Mouse (Mus musculus) cerebellum, adult 2 months (tissue): Measurements from ENCODE around the gene Heg1. TPM values are rescaled to one million over a fixed set of nuclear protein-coding genes. Genes with fewer than 3 reads are reported as not detected.
A peak's percentile ranks its signal among the peaks of the same experiment; 100 is the strongest.

Experiments used
- DNase-seq, 2 experiments: peaks; one replicate each; pipeline ENCODE4 v3.0.0; 2021
- H3K27ac ChIP-seq: fragments of 200-500 bp; 2 replicates; pipeline ENCODE4 v1.5.1; 2012; ENCODE audit warnings: low read length, control low read depth, inconsistent platforms; ENCODE audit not compliant: insufficient read depth
- H3K27me3 ChIP-seq: fragments of 200-500 bp; 2 replicates; pipeline ENCODE4 v1.6.1; 2012; ENCODE audit warnings: inconsistent platforms, mild to moderate bottlenecking, low read length, moderate library complexity; ENCODE audit not compliant: control insufficient read depth, insufficient read depth
- H3K4me1 ChIP-seq: fragments of 200-500 bp; 2 replicates; pipeline ENCODE4 v1.6.1; 2011; ENCODE audit warnings: low read length; ENCODE audit not compliant: control insufficient read depth, insufficient read depth
- H3K4me3 ChIP-seq: fragments of 200-500 bp; replicated peaks from 2 replicates; pipeline ENCODE3; 2011; ENCODE audit warnings: mild to moderate bottlenecking, low read depth, low read length, control low read depth; ENCODE audit not compliant: insufficient read depth
- CTCF ChIP-seq: fragments of 200-500 bp; IDR thresholded peaks from 2 replicates; pipeline ENCODE4 v1.5.1; 2011; ENCODE audit warnings: low read depth, mild to moderate bottlenecking, control low read depth, low read length, moderate library complexity, borderline replicate concordance; ENCODE audit not compliant: insufficient read depth
- POLR2A ChIP-seq: fragments of 200-500 bp; IDR thresholded peaks from 2 replicates; pipeline ENCODE4 v1.6.1; 2011; ENCODE audit warnings: low read length, control low read depth, borderline replicate concordance; ENCODE audit not compliant: insufficient read depth
- WGBS: fragments of 180-500 bp; shearing (Covaris S2); methylation state at CpG from one replicate; pipeline ENCODE4 v1.1.7; 2018; 5-methylcytosine and 5-hydroxymethylcytosine counted together
- polyA plus RNA-seq: library from polyadenylated mRNA; depleted of rRNA; stranded (reverse); fragments of >200 nt; gene quantifications from 2 replicates; pipeline ENCODE4 v1.2.3, GENCODE M21; 2012

Heg1 gene
- polyA plus RNA-seq, 1 experiment, result 21.9 TPM

DNA sequence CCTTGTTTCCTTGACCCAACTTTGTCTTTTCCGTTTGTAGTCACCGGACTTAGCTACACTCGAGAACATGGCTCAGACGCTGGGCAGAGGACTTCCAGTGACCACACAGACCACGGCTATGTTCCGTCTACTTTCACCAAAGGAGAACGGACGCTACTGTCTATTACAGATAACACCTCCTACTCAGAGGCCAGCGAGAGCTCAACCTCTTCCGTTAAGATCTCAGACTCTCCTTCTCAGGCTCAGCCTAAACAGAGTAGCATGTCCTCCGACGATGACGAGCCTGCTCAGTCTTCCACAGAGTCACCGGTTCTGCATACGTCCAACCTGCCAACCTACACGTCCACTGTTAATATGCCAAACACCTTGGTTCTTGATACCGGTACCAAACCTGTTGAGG is 42.1 kb downstream of the Heg1 start:
- no peak for TF ChIP-seq CTCF
- TF ChIP-seq POLR2A, result no peak
- Histone ChIP-seq H3K27me3 (no peaks in the 10 kb centered on the region), H3K4me1 (no peaks in the 10 kb centered on the region), H3K4me3 (no peak overlapping the region), H3K27ac (no peak overlapping the region)
- WGBS, result 95% methylated on average over 17 of the region's 17 CpGs
- DNase-seq, result no peak

DNA sequence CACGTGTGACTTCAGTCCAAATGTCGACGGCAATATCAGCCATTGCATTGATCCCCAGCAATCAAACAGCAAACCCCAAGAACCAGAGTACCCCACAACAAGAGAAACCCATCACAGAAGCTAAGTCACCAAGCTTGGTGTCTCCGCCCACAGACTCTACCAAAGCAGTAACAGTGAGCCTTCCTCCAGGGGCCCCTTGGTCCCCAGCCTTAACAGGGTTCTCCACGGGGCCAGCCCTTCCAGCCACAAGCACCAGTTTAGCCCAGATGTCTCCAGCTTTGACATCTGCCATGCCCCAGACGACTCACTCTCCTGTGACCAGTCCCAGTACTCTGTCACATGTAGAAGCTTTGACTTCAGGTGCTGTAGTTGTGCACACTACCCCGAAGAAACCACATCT is 42.7 kb downstream of the Heg1 start:
- no peak overlapping the region for H3K4me3 ChIP-seq
- DNase-seq, result no peak
- no peaks in the 10 kb centered on the region for H3K4me1 ChIP-seq
- WGBS, result 86% methylated on average over 7 of the region's 7 CpGs
- TF ChIP-seq POLR2A, result no peak
- TF ChIP-seq CTCF, result no peak
- H3K27me3 ChIP-seq, result no peaks in the 10 kb centered on the region
- no peak overlapping the region for H3K27ac ChIP-seq

DNA sequence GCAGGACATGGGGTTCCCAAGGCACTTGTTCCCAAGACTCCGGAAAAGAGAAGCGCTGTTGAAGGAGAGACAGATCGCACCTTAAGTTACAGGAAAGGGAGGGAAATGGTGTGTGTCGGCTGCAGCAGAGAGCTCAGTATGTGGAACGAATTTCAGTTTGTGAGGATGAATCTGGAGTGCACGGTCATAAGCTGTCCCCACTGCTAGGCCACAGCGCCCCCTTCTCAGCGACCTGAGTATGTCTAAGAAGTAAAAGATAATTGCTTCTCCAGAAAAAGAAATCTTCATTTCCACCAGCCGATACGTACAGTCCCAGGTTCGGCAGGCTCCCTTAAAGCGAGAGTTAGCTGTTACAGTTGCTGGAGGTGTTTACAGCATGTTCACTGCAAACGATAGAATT is 44.3 kb downstream of the Heg1 start:
- TF ChIP-seq POLR2A (no peak), CTCF (peak; percentile 26; the same call in 1 of the 2 replicates)
- Histone ChIP-seq H3K27me3 (no peaks in the 10 kb centered on the region), H3K27ac (no peak overlapping the region), H3K4me3 (no peak overlapping the region), H3K4me1 (peaks cover 9% of the 10 kb centered on the region; the same call in 1 of the 2 replicates)
- WGBS, result 69% methylated on average over 13 of the region's 13 CpGs
- DNase-seq, result no peak

DNA sequence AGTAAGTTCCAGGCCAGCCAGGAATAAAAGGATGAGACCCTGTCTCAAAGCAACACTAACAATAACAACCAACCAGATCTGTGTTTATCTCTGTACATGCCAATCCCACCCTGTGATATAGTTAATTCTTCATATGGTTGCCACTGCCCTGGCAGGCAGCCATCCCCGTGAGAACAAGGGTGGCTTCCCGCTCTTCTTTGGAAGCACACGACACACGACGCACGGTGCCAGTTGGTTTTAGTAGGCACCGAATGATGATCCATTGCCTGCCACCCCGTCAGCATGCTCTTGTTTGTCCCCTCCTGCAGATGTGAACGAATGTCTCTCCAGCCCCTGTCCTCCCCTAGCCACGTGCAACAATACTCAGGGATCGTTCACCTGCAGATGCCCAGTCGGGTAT is 47.1 kb downstream of the Heg1 start:
- 61% methylated on average over 12 of the region's 12 CpGs for WGBS
- Histone ChIP-seq H3K27me3 (no peaks in the 10 kb centered on the region), H3K4me3 (no peak overlapping the region), H3K4me1 (peaks cover 25% of the 10 kb centered on the region), H3K27ac (no peak overlapping the region)
- TF ChIP-seq POLR2A (no peak), CTCF (no peak)
- DNase-seq, result no peak

DNA sequence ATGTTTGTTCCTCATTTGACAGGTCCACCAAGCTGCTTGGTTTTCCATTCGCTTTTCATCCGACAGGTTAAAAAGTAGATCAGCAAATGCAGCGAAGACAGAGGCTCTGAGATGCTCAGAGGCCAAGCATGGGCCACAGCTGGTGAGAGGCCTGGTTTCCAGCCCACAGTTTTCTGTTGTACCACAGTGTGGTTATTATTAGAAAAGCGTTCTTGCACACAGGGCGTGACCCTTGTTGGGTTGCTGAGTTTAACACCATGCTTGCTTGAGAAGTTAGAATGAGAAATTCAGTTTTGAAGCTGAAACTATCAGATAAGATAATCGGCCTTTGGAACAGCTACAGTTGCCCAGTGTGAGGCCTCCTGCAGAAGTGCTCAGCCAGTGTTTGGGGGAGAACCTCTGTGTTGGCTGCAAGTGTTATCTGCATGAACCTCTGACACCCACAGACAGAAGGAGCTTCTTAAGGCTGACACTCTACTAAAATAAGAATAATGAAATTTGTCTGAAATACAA is 48.1 kb downstream of the Heg1 start:
- H3K27ac ChIP-seq, result no peak overlapping the region
- H3K27me3 ChIP-seq, result no peaks in the 10 kb centered on the region
- peaks cover 25% of the 10 kb centered on the region for H3K4me1 ChIP-seq
- WGBS, result 74% methylated on average over 6 of the region's 6 CpGs
- DNase-seq, result no peak
- no peak overlapping the region for H3K4me3 ChIP-seq
- no peak for TF ChIP-seq POLR2A
- TF ChIP-seq CTCF, result no peak

DNA sequence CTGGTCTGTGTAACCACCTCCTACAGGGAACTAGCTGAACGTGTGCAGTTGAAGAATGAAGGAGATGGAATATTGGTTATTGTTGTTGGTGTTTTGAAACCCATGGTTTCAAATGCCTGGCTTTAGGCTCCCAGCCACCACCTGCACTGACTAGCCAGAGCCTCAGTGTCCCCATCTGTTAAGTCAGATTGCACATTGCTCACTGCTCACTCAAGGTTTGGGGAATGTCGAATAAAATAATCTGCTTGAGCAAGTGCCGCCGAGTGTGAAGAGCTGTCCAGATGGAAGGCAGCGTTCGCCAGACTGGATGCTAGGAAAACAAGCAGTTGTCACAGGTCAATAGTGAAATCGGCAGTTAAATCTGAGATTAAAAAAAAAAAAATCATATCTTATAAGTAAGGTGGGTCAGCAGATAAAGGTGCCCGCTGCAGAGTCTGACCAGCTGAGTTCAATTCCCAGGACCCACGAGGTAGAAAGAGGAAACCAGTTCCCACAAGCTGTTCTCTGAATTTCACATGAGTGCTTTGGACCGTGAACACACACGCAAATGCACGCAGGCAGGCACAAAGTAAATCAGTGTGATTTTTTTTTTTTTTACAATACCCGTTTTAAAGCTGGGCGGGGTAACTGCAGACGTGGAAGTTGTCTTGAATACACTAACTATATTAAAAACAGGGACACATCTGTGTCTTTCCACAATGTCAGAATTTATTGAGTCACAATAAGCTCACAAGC is 48.8 kb downstream of the Heg1 start:
- no peaks in the 10 kb centered on the region for H3K27me3 ChIP-seq
- whole genome bisulfite sequencing, result 29% methylated on average over 15 of the region's 15 CpGs
- 0 out of 2 replicates have a peak overlapping the region, but pooled peaks have one; percentile 3 for H3K27ac ChIP-seq
- TF ChIP-seq POLR2A, result no peak
- TF ChIP-seq CTCF, result no peak
- peak in 1 of 2 experiments; percentile 53 for DNase-seq
- no peak overlapping the region for H3K4me3 ChIP-seq
- H3K4me1 ChIP-seq, result peaks cover 25% of the 10 kb centered on the region

DNA sequence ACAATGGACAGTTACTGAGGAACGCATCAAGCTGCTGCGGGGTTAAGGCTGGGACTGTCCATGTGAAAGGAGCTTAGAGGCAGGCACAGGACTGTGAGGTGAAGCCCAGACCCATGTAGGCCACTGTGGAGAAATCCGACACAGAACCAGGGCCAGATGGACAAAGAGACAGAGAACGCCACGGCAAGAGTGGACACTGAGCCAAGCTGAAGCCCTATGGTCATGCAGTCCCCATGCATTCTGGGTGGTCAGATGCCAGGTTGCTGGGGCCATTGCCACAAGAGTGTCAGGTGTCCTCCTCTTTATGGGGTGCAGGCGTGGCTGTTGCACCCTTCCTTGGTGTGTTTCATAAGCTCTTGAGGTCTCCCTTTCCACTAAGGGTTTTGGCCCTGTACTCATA is 49.7 kb downstream of the Heg1 start:
- TF ChIP-seq CTCF (no peak), POLR2A (no peak)
- 41% methylated on average over 6 of the region's 6 CpGs for WGBS
- peak overlapping the region; percentile 58; the same call in 1 of the 2 replicates for H3K27ac ChIP-seq

DNA sequence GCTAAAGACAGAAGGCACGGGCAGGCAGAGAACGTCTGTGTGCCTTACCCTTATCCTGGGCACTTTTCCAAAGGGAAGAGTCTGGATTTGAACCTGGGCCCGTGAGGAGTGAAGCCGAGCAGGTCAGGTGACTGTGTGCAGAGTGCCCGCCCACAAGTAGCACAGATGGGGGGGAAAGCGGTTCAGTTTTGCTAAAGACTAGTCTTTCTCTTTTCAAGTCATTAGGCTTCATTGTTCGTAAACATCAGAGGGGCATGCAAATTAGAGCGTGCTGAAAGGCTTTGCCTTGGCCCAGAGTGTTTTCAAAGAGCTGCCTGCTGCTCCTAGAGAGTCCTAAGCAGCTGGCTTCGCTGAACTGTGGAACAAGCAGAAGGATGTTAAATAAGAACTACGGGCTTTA is 50.4 kb downstream of the Heg1 start:
- H3K4me3 ChIP-seq, result no peak overlapping the region
- H3K27me3 ChIP-seq, result no peaks in the 10 kb centered on the region
- no peak overlapping the region for H3K27ac ChIP-seq
- DNase-seq, result no peak
- TF ChIP-seq CTCF, result no peak
- no peak for TF ChIP-seq POLR2A
- 52% methylated on average over 10 of the region's 10 CpGs for WGBS
- peaks cover 32% of the 10 kb centered on the region for H3K4me1 ChIP-seq

More for the DNA sequence above, 49.7 kb downstream of the Heg1 start:
- Histone ChIP-seq H3K4me3 (no peak overlapping the region), H3K27me3 (no peaks in the 10 kb centered on the region), H3K4me1 (peaks cover 25% of the 10 kb centered on the region)
- DNase-seq, result peak in 1 of 2 experiments; percentile 50
